Mouse (Mus musculus) frontal cortex, adult (tissue): ENCODE measurements at regions not wholly inside any gene's neighbourhood (a gene's known extent, or its start where the extent isn't known, plus 50 kb on each side); places are given as distances from the start of the nearest gene placed in this dataset.
"Not testable (repeated sequence)": the region's sequence is repeated elsewhere in the genome, so short reads cannot be mapped to it uniquely, and the experiment has no call there.

ENCODE experiments used
- ATAC-seq: cut with Nextera tagmentation; 2 replicates; pipeline ENCODE4 v1.9.2; 2017; ENCODE audit warnings: mild to moderate bottlenecking, moderate library complexity, mixed read lengths; ENCODE audit not compliant: low TSS enrichment

- ATAC-seq = no peak
Measured at GRCm38 (mm10) chr16:65312947-65313346, 207.3 kb upstream of the Htr1f start.

GRCm38 (mm10) chr16:65315052-65315451 is 205.3 kb upstream of the Pou1f1 start:
- ATAC-seq = no peak

DNA sequence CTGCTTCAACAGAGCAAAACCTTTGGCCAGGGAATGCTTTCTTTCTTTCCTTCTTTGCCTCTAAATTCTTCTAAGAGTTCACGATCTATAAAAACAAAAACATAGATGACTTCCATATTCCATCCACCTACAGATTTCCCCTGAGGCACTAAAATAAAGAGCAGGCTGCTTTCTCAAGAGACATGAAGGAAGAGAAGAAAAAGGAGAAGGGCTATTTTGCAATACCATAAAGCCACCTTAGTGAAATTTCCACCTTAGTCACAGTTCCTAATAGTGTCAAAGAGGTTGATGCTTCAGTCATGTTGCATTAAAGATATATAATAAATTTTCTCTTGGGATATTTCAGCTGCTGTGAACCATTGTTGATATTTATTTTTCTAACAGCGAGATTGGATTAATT is 187.9 kb upstream of the Pou1f1 start:
- ATAC-seq = no peak

GRCm38 (mm10) chr16:65339225-65339624 is 181.1 kb upstream of the Pou1f1 start:
- peak; percentile 92 for ATAC-seq

DNA sequence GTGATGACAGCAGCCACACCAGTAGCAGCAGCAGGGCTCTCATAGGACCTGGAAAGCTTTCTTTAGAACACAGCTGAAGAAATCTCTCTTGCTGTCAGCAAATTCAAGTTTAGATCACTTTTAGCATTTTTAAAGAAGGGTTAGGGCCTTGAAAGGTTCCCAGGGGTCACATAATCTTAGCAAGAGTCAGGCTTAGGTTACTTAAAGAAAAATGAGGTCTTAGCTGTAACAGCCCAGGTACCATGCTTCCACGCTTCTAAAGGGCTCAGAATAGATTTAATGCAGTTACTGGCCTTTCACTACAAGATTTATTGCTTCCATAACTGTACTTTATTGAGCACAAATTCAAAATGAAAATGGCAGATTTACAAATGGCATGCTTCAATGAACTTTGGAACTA is 160.4 kb upstream of the Pou1f1 start:
- no peak for ATAC-seq

DNA sequence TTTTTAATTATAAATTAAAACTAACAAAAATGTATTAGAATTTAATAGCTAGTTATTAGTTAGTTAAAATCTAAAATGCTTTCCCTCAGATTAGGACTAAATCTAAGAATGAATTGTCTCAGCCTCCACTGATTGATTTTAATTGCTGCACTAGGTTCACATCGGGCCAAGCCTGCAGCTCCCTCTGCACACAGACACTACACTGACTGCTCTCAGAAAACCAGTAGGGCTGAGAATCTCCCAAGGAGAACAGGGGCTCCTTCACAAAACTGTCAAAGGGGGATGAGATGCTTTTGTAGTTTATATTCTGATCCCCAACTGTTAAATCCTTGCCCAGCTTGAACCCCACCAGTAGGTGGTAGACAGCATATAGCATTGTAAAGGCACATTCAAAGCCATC is 151.0 kb upstream of the Pou1f1 start:
- ATAC-seq = no peak

DNA sequence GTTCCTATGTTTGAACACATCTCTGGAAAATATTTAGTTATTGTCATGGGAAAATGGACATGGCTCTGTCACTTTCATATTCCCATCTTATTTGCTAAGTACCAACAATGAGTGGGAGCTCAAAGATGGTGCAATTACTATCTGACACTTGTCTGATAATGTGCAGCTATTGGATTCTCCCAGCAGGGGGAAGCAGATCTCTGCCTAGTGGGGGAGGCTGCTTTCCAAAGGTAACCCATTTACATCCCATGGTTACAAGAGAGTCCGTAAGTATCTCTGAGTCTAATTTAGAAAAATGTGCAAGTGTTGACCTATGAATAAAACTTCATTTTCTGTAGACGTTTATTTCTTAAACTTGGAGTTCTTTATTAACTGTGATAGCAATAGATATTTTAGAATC is 149.4 kb upstream of the Pou1f1 start:
- peak; percentile 93 for ATAC-seq

DNA sequence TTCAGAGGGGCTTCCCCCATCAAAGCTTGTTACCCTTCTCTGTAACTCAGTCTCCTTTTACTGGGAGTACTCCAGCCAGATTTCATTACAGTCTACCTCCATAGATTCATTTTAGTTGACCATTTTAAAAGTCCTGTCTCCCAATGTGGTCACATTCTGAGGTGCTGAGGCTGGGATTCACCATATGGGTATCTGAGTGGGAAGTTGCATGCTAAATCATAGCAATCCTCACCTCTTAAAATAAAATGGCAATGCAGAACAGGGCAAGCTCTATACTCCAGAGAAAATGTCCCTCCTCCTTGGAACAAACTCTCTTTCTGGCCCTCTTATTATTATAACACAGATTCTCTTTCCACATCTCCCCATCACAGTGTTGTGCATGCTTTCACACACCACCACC is 143.8 kb upstream of the Pou1f1 start:
- ATAC-seq = peak; percentile 87

DNA sequence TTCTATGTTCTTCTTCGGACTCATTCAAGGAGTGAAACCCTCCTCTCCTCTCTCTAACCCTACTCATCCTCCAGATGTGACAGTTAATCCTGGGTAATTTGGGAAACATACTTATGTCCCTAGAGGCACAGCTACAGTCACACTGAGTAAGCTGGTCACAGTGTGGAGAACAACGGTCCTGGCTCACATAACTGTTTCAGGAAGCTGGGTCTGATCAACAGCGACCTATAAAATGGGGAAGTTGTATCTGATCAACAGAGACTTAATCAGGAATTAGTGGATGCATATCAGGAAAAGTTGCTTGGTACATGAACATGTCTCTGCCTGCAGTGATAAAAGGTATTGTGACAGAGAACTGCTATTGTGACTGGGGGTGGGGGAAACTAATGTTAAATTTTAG is 142.0 kb upstream of the Pou1f1 start:
- ATAC-seq = no peak

DNA sequence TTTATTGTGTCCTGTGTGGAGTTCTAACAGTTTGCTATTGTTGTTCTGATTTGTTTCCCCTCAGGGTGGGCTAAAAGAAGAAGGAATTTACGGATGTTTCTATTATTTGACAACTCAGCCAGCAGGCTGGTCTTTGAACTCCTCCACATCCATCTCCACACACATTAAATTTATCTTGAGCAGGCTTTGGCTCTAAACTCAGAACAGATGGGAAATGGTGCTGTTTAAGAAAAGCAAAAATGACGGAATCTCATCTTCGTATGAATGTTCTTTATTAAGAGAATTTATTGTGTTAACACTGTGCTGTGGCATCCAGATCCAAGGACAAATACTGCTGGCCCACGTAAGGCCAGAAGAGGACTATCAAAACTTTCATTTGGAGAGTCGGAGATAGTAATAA is 140.4 kb upstream of the Pou1f1 start:
- ATAC-seq = peak; percentile 90

DNA sequence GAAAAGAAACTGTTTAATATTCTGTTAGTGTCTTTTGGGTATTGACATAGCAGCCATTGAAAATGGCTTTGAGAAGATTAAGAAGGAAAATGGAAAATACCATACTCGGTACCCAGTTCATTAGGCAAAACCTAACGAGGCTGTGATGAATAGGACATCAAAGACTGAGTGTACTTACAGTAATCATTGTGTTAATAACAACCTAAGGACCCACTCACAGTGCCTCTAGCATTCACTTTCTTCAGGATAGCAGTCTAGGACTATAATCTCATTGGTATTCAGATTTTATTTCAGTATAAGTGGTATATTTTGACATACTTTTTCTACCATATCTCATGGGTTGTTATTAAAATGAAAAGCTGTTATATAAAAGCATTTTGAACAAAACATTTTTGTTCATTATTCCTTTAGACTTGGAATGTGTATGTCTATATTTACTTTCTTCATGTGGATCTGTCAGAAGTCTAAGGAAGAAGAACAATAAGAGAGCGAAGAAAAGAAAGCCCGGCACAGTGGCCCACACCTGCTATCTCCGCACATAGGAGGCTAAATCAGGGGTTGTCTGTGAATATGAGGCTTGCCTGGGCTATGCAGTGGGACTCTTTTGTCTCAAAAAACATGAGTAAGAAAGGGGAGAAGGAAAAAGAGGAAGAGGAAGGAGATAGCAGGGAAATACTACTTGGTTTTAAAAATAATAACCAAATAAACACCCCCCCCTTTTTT is 116.2 kb upstream of the Pou1f1 start:
- ATAC-seq = no peak

- ATAC-seq = no peak
Measured at GRCm38 (mm10) chr16:65404816-65405215, 115.5 kb upstream of the Pou1f1 start.

DNA sequence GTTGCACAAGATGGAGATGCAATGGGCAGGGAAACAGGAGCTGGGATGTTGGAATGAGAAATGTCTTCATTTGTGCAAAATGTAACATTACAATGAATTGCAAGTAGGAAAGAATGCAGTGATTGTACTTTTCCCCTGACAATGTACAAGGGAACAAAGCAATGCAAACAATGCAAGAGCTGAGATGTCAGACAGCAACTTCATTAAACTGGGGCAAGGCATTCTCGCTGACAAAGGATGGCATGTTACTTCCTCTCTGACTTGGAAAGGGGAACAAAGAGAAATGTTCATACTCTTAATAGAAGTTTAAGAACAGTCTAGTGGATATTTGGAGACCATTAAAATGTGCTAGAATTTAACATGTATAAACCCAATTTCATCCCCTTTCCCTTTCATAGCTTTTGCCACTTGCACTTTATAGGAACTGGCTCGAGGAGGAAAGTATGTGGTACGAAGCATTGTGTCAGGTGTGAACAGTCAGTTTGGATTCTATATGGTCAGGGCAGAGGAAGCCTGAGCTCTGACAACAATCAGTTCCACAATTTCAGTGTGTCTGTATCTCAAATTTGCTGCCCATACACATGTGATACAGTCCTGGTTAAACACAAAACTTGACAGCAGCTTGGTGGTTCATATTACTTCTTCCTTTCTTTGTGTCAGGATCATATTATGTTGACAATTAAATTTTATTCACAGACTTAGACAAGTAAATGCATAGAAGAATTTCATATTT is 114.3 kb upstream of the Pou1f1 start:
- no peak for ATAC-seq

DNA sequence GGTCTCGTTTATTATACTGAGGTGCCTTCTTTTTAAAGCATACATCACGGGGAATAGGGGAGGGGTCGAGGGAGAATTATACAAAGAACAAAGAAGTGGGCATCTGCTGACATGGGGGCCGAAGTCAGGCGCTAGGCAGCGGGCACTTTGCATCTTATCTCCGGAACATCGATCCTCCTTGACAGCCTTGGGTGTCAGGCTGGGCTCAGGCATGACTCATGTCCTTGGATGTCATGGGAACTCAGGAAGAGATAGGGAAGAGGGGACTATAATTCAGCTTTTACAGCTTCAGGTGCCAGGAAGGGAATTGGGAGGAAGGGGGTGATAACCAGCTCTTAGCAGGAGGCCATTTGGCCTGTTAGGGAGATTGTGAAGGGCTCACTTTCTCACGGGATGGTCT is 88.3 kb upstream of the Pou1f1 start:
- ATAC-seq = not testable (repeated sequence)

DNA sequence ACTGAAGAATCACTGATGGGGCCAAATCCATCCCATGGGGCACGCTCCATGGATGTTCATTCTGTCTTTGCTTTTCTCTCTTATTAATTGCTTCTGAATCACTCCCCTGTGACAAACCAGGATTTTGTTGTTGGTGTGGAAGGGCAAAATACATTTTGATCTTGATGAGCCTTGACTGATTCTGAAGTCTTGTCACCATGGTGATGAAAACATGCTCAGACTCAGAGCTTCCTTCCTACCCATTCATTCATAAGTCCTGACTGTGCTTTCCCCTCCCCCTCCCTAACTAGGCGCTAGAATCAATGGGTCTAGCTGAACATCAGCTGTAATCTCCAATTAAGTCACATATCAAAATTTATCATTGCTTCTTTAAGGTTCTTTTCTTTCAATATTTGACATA is 84.2 kb upstream of the Pou1f1 start:
- no peak for ATAC-seq

- ATAC-seq = no peak
Measured at GRCm38 (mm10) chr16:65441954-65442353, 78.4 kb upstream of the Pou1f1 start.

DNA sequence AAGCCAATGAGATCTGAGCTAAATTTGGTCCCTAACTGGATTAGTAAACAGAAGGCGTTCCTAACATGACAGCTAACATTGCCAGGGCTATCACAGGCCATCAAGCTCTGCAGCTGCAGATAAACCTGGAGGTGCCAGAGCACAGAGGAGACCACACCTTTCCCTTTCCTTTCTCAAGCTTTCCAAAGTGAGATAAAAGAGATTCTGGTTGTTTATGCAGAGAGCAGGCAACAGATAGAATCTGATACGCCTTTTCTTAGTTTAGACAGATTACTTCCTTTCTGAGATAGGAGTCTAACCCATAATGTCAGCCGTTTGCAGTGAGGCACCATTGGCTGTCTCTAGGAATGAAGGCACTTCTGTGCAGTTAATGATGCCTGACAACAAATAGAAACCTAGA is 71.5 kb upstream of the Pou1f1 start:
- ATAC-seq = no peak

DNA sequence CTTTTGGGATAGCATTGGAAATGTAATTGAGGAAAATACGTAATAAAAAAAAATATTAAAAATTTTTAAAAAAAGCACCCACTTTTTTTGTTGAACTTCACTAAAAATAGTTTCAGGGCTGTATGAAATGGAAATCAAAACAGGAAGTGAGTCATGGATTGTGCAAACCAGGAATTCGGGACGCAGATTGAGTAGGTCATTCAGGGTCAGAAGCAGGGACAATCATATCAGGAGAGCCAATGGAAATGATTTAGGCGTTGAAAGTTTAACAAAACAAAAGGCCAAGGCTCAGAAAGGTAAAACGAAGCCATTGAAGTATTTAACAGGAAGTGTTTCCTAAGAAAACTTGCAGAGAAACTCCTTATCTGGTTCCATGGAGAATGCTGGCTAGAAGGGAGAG is 69.6 kb upstream of the Pou1f1 start:
- no peak for ATAC-seq

DNA sequence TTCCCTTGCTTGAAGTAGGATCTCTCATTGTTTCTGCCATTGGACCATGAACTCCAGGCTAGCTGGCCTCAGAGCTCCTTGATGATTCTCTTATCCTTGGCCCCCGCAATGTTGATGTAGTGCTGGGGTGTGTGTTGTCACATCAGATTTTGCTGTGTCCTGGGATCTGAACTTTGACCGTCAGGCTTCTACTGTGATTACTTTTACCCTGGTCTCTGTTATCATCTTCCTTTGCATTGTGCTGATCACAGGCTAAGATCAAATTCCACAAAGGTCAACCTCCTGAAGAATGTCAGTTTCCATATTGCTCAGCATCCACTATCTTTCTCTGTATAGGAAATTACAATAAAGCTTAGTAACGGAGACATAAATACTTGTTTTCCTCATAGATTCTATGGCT is 68.4 kb upstream of the Pou1f1 start:
- ATAC-seq = no peak

DNA sequence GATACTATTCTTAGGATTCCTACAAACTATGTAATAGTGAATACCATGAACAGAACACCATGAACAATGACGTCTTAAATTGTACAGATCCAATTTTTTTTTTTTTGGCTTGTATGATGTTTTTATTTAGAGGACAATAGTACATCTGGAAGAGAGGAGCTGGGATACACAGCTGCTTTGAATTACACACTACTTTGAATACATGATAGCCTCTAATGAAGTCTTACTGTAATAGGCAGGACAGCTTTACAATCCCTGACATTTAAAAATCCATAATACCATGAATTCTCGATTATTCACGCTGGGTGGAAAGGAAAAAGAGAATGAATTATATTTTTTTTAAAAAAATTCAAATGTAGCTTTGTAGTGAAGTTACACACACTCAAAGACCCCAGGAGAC is 63.4 kb upstream of the Pou1f1 start:
- not testable (repeated sequence) for ATAC-seq

DNA sequence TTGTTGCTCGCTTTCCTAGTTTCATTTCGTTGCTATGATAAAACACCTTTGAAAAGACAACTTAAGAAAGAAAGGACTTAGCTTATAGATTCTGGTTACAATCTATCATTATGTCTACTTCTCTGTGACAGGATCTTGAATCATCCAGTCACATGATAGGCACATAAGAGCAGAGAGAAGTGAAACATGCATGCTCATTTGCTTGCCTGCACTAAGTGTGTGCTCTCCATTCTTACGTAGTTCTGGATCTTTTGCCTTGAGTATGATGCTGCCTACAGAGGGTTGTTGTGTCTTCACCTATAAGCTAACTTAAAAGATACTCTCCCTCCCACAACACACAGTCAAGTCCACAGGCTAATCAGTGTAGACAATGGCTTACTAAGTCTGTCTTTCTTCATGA is 62.1 kb upstream of the Pou1f1 start:
- ATAC-seq = no peak

GRCm38 (mm10) chr16:65469681-65470080 is 50.6 kb upstream of the Pou1f1 start:
- ATAC-seq = no peak
